Mouse (Mus musculus): ENCODE data around the gene Slc16a12.
"Not testable (repeated sequence)": the region's sequence is repeated elsewhere in the genome, so short reads cannot be mapped to it uniquely, and the experiment has no call there.

Gene Slc16a12

DNA sequence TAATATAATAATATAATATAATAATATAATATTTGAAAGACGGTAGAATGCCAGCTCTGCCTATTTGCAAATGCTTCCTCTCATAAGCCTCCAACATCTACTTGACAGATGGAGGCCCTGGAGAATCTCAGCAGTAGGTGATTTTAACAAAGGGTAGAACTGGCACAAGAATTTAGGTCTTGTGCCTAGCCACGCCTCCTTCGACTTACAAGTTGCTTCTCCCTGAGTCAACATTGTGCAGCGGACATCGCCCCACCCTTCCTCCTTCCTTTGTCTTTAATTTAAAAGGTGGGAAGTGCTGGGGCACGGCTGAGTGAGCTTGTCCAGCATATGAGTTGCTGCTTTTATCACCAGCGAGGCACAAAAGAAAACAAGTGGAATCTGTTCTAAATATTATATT, 73.6 kb downstream of the Slc16a12 start:
- no peak for DNase-seq (ENCODE audit: low spot score in 2 of 2)

- DNase-seq (ENCODE audit: low spot score in 2 of 2), result peak; percentile 69 to 74
Observed at GRCm38 (mm10) chr19:34666127-34666526, 81.0 kb downstream of the Slc16a12 start.

GRCm38 (mm10) chr19:34662740-34663139, 84.3 kb downstream of the Slc16a12 start:
- no peak for DNase-seq (ENCODE audit: low spot score in 2 of 2)

DNA sequence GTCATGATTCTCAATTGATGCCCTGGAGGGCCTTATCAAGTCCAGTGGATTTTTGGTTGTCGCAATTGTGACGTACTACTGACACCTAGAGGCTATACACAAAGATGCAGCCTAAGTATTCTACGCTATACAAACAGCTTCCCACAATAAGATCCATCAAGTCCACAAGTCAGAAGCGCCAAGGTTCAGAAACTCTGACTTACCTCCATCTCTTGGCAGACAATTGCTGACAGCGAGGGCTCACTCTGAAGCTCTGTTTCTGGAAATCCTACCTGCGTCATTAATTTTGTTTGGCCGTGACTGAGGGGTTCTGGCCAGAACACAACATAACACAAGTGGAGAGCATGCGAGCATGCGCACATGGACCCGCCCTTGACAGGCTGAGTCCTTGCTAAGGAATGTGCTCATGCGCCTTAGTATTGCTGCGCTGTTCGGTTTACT, 85.0 kb downstream of the Slc16a12 start:
- DNase-seq (ENCODE audit: low spot score in 2 of 2), result peak; percentile 59 to 68

- no peak for DNase-seq (ENCODE audit: low spot score in 2 of 2)
Observed at GRCm38 (mm10) chr19:34656511-34657298, 90.4 kb downstream of the Slc16a12 start.

DNA sequence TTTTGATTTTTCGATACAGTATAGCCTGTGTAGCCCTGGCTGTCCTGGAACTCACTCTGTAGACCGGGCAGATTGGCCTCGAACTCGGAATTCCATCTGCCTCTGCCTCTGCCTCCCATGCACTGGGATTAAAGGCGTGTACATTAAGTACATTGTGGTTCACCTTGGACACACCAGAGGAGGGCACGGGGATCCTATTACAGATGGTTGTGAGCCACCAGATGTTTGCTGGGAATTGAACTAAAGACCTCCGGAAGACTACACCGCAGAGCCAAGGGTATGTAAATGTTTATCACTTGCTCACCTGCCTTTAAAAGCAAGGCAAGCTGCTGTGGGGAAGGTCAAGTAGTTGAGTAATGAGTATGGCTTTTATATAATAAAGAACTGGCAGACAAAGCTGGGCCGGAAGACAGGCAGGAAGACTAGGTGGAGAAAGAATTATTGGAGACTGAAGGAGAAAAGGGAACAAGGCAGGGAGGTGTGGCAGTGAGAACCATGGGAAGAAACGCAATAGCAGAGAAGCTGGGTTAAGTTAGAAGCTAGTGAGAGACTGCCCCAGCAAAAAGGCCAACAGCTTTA, 91.8 kb downstream of the Slc16a12 start:
- no peak for DNase-seq (ENCODE audit: low spot score in 2 of 2)

- DNase-seq (ENCODE audit: low spot score in 2 of 2), result no peak
Observed at GRCm38 (mm10) chr19:34650997-34651396, 96.1 kb downstream of the Slc16a12 start.

DNA sequence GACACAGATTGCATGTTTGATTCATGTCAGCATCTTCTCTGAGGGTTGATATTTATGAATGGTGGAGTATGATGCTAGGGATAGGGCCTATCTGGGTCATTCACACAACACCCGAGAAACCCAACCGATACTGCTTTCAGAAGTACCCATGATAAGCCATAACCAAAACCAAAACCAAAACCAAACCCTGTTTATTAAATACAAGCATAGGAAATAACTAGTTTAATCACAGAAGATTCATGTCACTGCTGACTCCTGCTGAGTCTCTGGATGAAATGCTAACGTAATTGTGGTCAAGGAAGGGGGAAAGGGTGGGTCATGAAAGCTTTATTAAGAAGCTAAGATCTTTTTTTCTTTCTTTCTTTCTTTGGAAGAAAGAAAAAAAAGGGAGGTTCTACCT, 96.8 kb downstream of the Slc16a12 start:
- DNase-seq (ENCODE audit: low spot score in 2 of 2), result no peak

- not testable (repeated sequence) for DNase-seq (ENCODE audit: low spot score in 2 of 2)
Observed at GRCm38 (mm10) chr19:34647630-34648029, 99.5 kb downstream of the Slc16a12 start.

- no peak for DNase-seq (ENCODE audit: low spot score in 2 of 2)
Observed at GRCm38 (mm10) chr19:34642616-34643015, 104.5 kb downstream of the Slc16a12 start.

DNA sequence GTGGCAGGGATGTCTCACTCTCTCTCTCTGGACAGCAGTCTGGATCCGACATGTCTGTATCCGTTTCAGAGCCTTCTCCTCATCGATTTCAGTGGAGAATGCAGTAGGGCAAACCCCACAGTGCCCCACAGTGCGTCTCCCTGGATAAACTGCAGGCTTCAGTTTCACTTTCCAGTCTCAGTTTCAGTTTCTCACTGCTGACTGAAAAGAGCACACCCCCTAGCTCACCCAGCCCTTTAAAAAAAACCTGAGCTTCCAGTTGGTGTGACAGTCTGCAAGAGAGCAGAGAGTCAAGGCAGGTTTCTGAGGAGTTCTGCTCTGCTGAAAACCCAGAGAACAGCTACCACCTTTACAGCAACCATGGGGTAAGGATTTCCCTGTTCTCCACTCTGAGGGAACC, 106.5 kb downstream of the Slc16a12 start, which contains the start of the genes Ifit1bl2 and Ifit1:
Ifit1bl2 (minus strand) TSS at position 121 of the 400 bp plus-strand sequence.
Ifit1 (plus strand) TSS at position 249 of the 400 bp plus-strand sequence.
- no peak for DNase-seq (ENCODE audit: low spot score in 2 of 2)

DNA sequence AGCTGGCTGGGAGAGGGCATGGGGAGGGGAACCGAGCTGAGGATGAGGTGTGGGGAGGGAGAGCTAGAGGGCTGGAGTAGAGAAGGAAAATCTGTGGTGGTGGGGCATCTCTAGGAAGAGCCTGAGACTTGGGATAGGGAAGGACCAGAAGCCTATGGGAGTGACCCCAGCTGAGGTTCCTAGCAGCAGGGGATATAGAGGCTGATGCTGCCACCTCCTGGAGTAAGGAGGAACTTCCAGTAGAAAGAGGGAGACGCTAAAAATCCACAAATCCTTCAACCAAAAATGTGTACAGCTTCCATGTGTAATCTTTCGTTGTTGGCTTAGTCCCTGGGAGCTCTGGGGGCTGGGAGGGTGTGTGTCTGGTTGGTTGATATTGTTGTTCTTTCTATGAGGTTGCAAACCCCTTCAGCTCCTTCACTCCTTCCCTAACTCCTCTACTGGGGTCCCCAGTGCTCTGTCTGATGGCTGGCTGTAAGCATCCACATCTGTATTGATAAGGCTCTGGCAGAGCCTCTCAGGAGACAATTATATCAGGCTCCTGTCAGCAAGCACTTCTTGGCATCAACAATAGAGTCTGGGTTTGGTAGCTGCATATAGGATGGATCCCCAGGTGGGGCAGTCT, 110.0 kb downstream of the Slc16a12 start:
- DNase-seq (ENCODE audit: low spot score in 2 of 2), result peak; percentile 40 to 47

DNA sequence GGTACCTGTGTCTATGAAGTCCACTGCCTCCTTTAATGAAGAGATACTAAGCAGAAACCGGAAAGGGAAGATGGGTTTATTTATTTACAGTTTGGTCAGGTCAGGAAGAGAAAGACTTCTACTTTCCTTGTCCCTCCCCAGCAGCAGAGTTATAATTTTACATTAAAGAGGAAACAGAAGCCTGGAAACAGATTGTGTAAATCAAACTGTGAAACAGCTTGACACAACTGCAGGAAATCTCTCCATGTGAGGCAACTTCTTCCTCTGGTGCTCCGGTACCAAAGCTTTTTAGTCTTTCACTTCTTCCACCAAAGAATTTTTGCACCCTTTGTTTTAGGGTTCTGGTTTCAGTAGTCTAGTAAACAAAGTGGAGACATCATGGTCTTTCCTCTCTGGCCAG, 113.6 kb downstream of the Slc16a12 start:
- DNase-seq (ENCODE audit: low spot score in 2 of 2), result no peak

- DNase-seq (ENCODE audit: low spot score in 2 of 2), result no peak
Observed at GRCm38 (mm10) chr19:34631487-34631886, 115.6 kb downstream of the Slc16a12 start.

DNA sequence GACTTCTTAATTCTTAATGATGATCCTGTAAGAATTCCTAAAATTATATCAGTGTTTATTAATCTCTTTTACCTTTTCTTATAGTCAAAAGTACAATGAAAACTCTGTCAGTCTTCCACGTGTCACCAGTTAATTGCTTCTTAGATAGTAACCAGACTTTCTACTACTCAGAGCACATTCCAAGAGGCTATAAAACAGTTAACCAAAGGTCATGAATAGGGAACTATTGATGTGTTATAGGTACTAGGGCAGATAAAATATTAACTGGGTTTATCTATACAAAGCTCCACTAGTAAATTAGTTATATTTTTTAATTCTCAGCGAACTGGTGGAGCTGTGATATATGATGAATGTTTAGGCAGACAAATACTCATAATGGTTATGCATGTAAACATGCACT, 119.6 kb downstream of the Slc16a12 start:
- no peak for DNase-seq (ENCODE audit: low spot score in 2 of 2)

GRCm38 (mm10) chr19:34624663-34625062, 122.4 kb downstream of the Slc16a12 start:
- DNase-seq (ENCODE audit: low spot score in 2 of 2), result no peak

DNA sequence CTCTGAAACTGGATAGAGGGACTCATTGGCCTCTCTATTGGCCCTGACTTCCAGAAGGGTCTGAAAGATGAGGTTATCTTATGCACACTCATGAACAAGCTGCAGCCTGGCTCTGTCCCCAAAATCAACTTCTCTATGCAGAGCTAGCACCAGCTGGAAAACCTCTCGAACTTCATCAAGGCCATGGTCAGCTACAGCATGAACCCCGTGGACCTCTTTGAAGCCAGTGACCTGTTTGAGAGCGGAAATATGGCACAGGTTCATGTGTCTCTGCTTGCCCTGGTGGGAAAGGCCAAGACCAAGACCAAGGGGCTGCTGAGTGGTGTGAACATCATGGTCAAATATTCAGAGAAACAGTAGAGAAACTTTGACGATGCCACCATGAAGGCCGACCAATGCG, 123.3 kb downstream of the Slc16a12 start:
- DNase-seq (ENCODE audit: low spot score in 2 of 2), result no peak

GRCm38 (mm10) chr19:34620871-34621270, 126.2 kb downstream of the Slc16a12 start:
- no peak for DNase-seq (ENCODE audit: low spot score in 2 of 2)

Measured in right cerebral cortex, postnatal 10 days (tissue).